Mouse (Mus musculus) fibroblast of lung, adult 2 months (primary cell): ENCODE data around the gene Scnn1a.

Experiments
- DNase-seq: peaks from one replicate; pipeline ENCODE4 v3.0.0-alpha.2; 2011; ENCODE audit warnings: low read depth

The Scnn1a gene

GRCm38 (mm10) chr6:125309406-125309805 is 11.1 kb upstream of the Scnn1a start:
- DNase-seq, result no peak

- DNase-seq, result no peak
These were observed 8.3 kb upstream of the Scnn1a start for GRCm38 (mm10) chr6:125312171-125312570.

- no peak for DNase-seq
These were observed 7.7 kb upstream of the Scnn1a start for GRCm38 (mm10) chr6:125312581-125313355.

GRCm38 (mm10) chr6:125313546-125314230 is 6.8 kb upstream of the Scnn1a start, which contains the start of gene Ltbr:
Gene Ltbr, minus strand, starts transcription at chr6:125313885.
- DNase-seq, result peak; percentile 71

- no peak for DNase-seq
These were observed 6.3 kb upstream of the Scnn1a start for GRCm38 (mm10) chr6:125314231-125314563.

- DNase-seq, result no peak
These were observed 5.7 kb upstream of the Scnn1a start for GRCm38 (mm10) chr6:125314746-125315145.

GRCm38 (mm10) chr6:125317077-125317476 is 3.4 kb upstream of the Scnn1a start:
- DNase-seq, result no peak

GRCm38 (mm10) chr6:125318981-125319918 is 1.2 kb upstream of the Scnn1a start:
- DNase-seq, result peak; percentile 70

- DNase-seq, result no peak
These were observed 551 bp upstream of the Scnn1a start for GRCm38 (mm10) chr6:125319919-125320296.

GRCm38 (mm10) chr6:125321114-125321855 is 826 bp downstream of the Scnn1a start:
- DNase-seq, result no peak

- DNase-seq, result no peak
These were observed 2.3 kb downstream of the Scnn1a start for GRCm38 (mm10) chr6:125322794-125323193.

GRCm38 (mm10) chr6:125323547-125323946 is 3.1 kb downstream of the Scnn1a start:
- no peak for DNase-seq

GRCm38 (mm10) chr6:125325337-125325736 is 4.9 kb downstream of the Scnn1a start:
- DNase-seq, result no peak

- DNase-seq, result no peak
These were observed 7.8 kb downstream of the Scnn1a start for GRCm38 (mm10) chr6:125328243-125328642.

GRCm38 (mm10) chr6:125330626-125331326 is 10.3 kb downstream of the Scnn1a start:
- DNase-seq, result no peak

- DNase-seq, result no peak
These were observed 12.8 kb downstream of the Scnn1a start for GRCm38 (mm10) chr6:125333112-125333899.

- DNase-seq, result no peak
These were observed 13.9 kb downstream of the Scnn1a start for GRCm38 (mm10) chr6:125334356-125334755.

- DNase-seq, result no peak
These were observed 18.6 kb downstream of the Scnn1a start for GRCm38 (mm10) chr6:125338791-125339660.

GRCm38 (mm10) chr6:125340244-125340643 is 19.8 kb downstream of the Scnn1a start:
- DNase-seq, result no peak
